Mouse (Mus musculus) lung, adult 2 months (tissue): ENCODE data around the gene Otop3.

Experiments
- CTCF ChIP-seq: fragments of 200-500 bp; IDR thresholded peaks from 2 replicates; pipeline ENCODE4 v1.5.1; 2011; ENCODE audit warnings: mild to moderate bottlenecking, low read length, control low read depth; ENCODE audit not compliant: insufficient read depth
- POLR2A ChIP-seq: fragments of 200-500 bp; IDR thresholded peaks from 2 replicates; pipeline ENCODE4 v1.6.1; 2011; ENCODE audit warnings: low read depth, mild to moderate bottlenecking, control low read depth, low read length, borderline replicate concordance; ENCODE audit errors: extremely low read depth

DNA sequence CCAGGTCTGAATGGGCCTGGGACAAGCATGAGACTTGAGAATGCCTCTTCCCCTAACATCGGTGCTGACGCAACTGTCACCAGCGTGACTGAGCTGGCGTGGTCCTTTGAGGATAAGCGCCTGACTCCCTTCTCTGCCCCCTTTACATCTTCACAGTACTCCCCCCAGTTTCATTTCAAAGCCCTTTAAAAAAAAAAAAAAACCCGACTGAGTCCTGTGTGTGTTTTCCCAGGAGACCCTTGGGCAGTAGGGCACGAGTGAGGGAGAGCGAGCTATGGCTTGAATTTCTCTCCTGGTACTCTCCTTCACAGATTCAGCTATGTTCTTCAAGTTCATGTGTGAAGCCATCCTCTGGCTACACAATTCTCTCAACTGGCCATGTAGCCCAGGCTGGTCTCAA lies 36.4 kb upstream of the Otop3 start:
- TF ChIP-seq CTCF, result no peak
- TF ChIP-seq POLR2A, result no peak
